Mouse (Mus musculus) limb, embryonic 12.5 days (tissue): ENCODE measurements around the gene Iqcd. TPM values are rescaled to one million over a fixed set of nuclear protein-coding genes. Genes with fewer than 3 reads are reported as not detected.
A peak's percentile ranks its signal among the peaks of the same experiment; 100 is the strongest.

Source experiments
- ATAC-seq: fragments of 200-750 bp; cut with Nextera tagmentation; 2 replicates; pipeline ENCODE4 v1.8.0; 2017; ENCODE audit warnings: low read depth, moderate TSS enrichment; ENCODE audit not compliant: insufficient number of reproducible peaks, insufficient read depth, low FRiP score, low TSS enrichment
- H3K27ac ChIP-seq: fragments of 300-500 bp; sonication (generic); 2 replicates; pipeline ENCODE4 v1.5.1; 2016; ENCODE audit warnings: mild to moderate bottlenecking, moderate library complexity
- H3K27me3 ChIP-seq: fragments of 300-500 bp; sonication (generic); 2 replicates; pipeline ENCODE4 v1.6.1; 2016; ENCODE audit warnings: mild to moderate bottlenecking, moderate library complexity
- H3K36me3 ChIP-seq: fragments of 300-500 bp; sonication (generic); 2 replicates; pipeline ENCODE4 v1.6.1; 2016; ENCODE audit warnings: mild to moderate bottlenecking, moderate library complexity
- H3K4me1 ChIP-seq: fragments of 300-500 bp; sonication (generic); replicated peaks from 2 replicates; pipeline ENCODE4 v1.6.1; 2016
- H3K4me2 ChIP-seq: fragments of 300-500 bp; sonication (generic); 2 replicates; pipeline ENCODE4 v1.6.1; 2016; ENCODE audit warnings: mild to moderate bottlenecking, moderate library complexity
- H3K4me3 ChIP-seq: fragments of 300-500 bp; sonication (generic); replicated peaks from 2 replicates; pipeline ENCODE4 v1.5.1; 2016; ENCODE audit warnings: mild to moderate bottlenecking
- H3K9ac ChIP-seq: fragments of 300-500 bp; sonication (generic); replicated peaks from 2 replicates; pipeline ENCODE4 v1.6.1; 2016; ENCODE audit warnings: mild to moderate bottlenecking, moderate library complexity
- H3K9me3 ChIP-seq: fragments of 300-500 bp; sonication (generic); 2 replicates; pipeline ENCODE4 v1.6.1; 2016; ENCODE audit warnings: mild to moderate bottlenecking, moderate library complexity
- WGBS: fragments of 180-500 bp; shearing (Covaris S2); methylation state at CpG from one replicate; pipeline ENCODE4 v1.1.7; 2016; 5-methylcytosine and 5-hydroxymethylcytosine counted together
- polyA plus RNA-seq: library from polyadenylated mRNA; unstranded; fragments of >200 nt; fragmentation: Nextera tagmentation; extraction: Ambion mirVana; gene quantifications from 2 replicates; pipeline ENCODE4 v1.2.1, GENCODE M21; 2016

Gene Iqcd
- polyA plus RNA-seq, 1 experiment from 2014 or later = 0.64 TPM

- Histone ChIP-seq H3K9ac (no peak overlapping the region), H3K4me2 (0 out of 2 replicates have a peak overlapping the region, but pooled peaks have one; percentile 26), H3K4me3 (no peak overlapping the region), H3K9me3 (no peaks in the 10 kb centered on the region), H3K4me1 (peaks cover 91% of the 10 kb centered on the region), H3K36me3 (no peaks in the 10 kb centered on the region), H3K27ac (peak overlapping the region; percentile 95), H3K27me3 (no peaks in the 10 kb centered on the region)
- no peak for ATAC-seq
- WGBS = 51% methylated on average over 4 of the region's 4 CpGs
Observed at GRCm38 (mm10) chr5:120563914-120564311, 24.9 kb upstream of the Iqcd start.

DNA sequence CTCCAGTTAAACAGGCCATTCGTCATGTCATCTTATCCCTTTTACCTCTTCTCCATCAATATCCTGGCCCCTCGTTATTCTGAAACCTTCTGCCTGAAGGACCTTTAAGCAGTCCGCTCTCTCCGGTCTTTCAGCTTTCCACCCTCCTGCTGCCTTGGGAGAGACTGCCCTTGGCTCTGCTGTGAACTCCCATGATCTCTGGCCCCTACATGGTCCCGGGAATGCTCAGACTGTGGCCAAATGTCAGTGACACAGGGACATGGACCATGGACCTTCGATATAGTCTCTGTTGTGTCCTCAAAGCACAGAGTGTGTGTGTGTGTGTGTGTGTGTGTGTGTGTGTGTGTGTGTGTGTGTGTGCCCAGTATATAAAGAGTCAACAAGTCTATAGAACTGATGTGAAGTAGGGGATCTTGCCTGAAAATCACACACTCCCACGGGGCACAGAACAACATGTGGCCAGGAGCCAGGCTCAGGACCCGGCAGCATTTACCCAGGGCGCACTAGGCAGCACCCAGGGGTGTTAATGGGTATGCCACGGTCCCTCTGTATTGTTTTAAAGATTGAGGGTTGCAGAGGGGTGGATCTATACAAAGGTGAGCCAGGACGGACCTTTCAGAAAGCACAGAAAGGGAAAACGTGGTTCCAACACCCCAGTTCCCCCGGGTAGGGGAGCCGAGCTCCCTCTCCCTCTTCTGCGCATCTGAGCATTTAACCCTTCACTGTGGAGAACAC lies 23.5 kb upstream of the Iqcd start:
- ATAC-seq = no peak
- H3K4me2 ChIP-seq = peak overlapping the region; percentile 5; the same call in 1 of the 2 replicates

GRCm38 (mm10) chr5:120566101-120566500 lies 22.7 kb upstream of the Iqcd start:
- Histone ChIP-seq H3K4me2 (peak overlapping the region; percentile 5; the same call in 1 of the 2 replicates), H3K36me3 (no peaks in the 10 kb centered on the region), H3K9ac (no peak overlapping the region), H3K9me3 (no peaks in the 10 kb centered on the region), H3K27ac (peak overlapping the region; percentile 94), H3K4me3 (no peak overlapping the region), H3K4me1 (peaks cover 96% of the 10 kb centered on the region), H3K27me3 (no peaks in the 10 kb centered on the region)
- WGBS = 70% methylated on average over 5 of the region's 5 CpGs
- ATAC-seq = no peak

More for the DNA sequence above, 23.5 kb upstream of the Iqcd start:
- no peak overlapping the region for H3K4me3 ChIP-seq
- H3K27ac ChIP-seq = peak overlapping the region; percentile 94
- H3K4me1 ChIP-seq = peaks cover 96% of the 10 kb centered on the region
- WGBS = 37% methylated on average over 15 of the region's 15 CpGs
- no peak overlapping the region for H3K9ac ChIP-seq
- no peaks in the 10 kb centered on the region for H3K36me3 ChIP-seq
- no peaks in the 10 kb centered on the region for H3K9me3 ChIP-seq
- no peaks in the 10 kb centered on the region for H3K27me3 ChIP-seq

DNA sequence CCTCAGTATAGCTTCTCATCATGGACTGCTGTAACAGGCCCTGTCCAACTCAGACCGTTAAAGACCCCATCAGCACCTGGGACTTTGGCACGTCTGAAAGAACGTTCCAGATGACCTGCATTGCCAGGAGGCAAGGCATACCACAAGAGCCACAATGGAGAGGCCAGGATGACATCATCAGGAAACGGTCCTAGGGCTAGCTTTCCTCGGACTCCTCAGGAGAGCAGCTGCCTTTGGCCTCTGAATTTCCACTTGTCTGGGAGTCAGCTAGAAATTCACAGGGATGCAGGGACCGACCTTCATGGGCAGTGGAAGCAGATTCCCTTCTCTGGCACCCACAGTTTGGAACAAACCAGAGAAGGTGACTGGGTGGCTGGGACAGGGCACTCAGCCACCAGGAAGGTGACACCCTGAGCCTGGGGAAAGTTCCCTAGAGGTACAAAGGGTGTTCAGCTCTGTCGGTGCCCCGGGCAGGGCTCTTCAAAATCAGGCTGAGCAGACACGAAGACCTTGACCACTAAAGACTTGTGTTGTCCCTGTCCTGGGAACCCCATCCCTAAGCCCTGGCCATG lies 22.0 kb upstream of the Iqcd start:
- H3K4me3 ChIP-seq = no peak overlapping the region
- 27% methylated on average over 9 of the region's 9 CpGs for WGBS
- H3K36me3 ChIP-seq = no peaks in the 10 kb centered on the region
- peaks cover 99% of the 10 kb centered on the region for H3K4me1 ChIP-seq
- no peaks in the 10 kb centered on the region for H3K27me3 ChIP-seq
- no peak for ATAC-seq
- peak overlapping the region; percentile 94 for H3K27ac ChIP-seq
- H3K9ac ChIP-seq = peak overlapping the region; percentile 37
- H3K9me3 ChIP-seq = no peaks in the 10 kb centered on the region
- H3K4me2 ChIP-seq = peak overlapping the region; percentile 39

DNA sequence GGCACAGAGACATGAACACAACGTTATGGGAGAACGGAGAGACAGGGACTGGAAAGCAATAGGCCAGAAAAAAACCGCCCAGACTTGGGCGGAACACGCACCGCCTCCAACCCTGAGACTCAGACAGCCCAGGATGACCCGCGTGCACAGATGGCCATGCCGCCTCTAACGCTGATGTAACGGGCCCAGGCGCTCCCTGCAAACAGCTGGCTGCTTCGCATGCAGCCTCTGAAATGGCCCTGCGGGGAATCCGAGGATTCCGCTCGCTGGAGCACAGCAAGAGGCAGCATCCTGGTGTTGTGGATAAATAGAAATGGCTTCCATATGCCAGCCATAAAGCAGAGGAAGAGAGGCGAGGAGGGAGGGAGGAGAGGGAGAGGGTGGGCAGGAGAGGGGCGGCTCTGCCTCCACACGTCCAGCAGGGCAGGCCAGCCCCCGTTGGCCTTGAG lies 21.5 kb upstream of the Iqcd start:
- WGBS = 5% methylated on average over 21 of the region's 21 CpGs
- peak overlapping the region; percentile 37 for H3K9ac ChIP-seq

GRCm38 (mm10) chr5:120567761-120568211 lies 21.0 kb upstream of the Iqcd start:
- Histone ChIP-seq H3K4me3 (no peak overlapping the region), H3K4me2 (peak overlapping the region; percentile 39), H3K36me3 (no peaks in the 10 kb centered on the region), H3K27ac (peak overlapping the region; percentile 94), H3K4me1 (peaks cover 94% of the 10 kb centered on the region), H3K27me3 (no peaks in the 10 kb centered on the region), H3K9ac (peak overlapping the region; percentile 37; the same call in 1 of the 2 replicates), H3K9me3 (no peaks in the 10 kb centered on the region)
- no peak for ATAC-seq
- WGBS = 34% methylated on average over 14 of the region's 14 CpGs

More for the DNA sequence above, 21.5 kb upstream of the Iqcd start:
- Histone ChIP-seq H3K27me3 (no peaks in the 10 kb centered on the region), H3K36me3 (no peaks in the 10 kb centered on the region), H3K4me3 (no peak overlapping the region), H3K27ac (peak overlapping the region; percentile 94), H3K4me2 (peak overlapping the region; percentile 39), H3K9me3 (no peaks in the 10 kb centered on the region), H3K4me1 (peaks cover 97% of the 10 kb centered on the region)
- ATAC-seq = 0 out of 2 replicates have a peak, but pooled peaks have one; percentile 49

DNA sequence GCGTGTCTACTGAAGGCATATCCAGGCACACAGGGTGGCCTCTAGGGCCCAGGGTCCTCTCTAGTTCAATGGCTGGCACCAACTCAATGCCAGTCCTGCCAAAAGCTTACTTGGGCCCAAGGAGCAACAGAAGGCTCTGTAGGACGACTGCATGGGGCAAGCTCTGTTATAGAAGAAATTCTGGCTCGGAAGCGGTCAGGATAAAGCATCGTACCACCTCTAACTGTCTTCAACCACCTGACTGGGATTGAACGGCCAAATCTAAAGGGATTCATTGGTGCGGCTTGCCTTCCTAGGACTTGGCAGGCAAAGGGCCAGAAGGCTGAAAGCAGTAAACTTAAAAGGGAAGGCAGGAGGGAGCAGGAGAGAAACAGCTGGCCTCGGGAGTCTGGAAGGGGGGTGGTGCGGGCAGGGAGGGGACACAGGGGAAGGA lies 20.5 kb upstream of the Iqcd start:
- WGBS = 25% methylated on average over 9 of the region's 9 CpGs
- Histone ChIP-seq H3K4me2 (peak overlapping the region; percentile 39), H3K4me1 (peaks cover 88% of the 10 kb centered on the region), H3K9me3 (no peaks in the 10 kb centered on the region), H3K27ac (peak overlapping the region; percentile 94), H3K36me3 (no peaks in the 10 kb centered on the region), H3K27me3 (no peaks in the 10 kb centered on the region), H3K9ac (0 out of 2 replicates have a peak overlapping the region, but pooled peaks have one; percentile 37), H3K4me3 (no peak overlapping the region)
- no peak for ATAC-seq

GRCm38 (mm10) chr5:120568964-120569363 lies 19.9 kb upstream of the Iqcd start:
- H3K9ac ChIP-seq = no peak overlapping the region
- no peak overlapping the region for H3K4me3 ChIP-seq
- peaks cover 82% of the 10 kb centered on the region for H3K4me1 ChIP-seq
- no peak overlapping the region; the same call in 1 of the 2 replicates for H3K4me2 ChIP-seq
- H3K9me3 ChIP-seq = no peaks in the 10 kb centered on the region
- ATAC-seq = no peak
- no peaks in the 10 kb centered on the region for H3K27me3 ChIP-seq
- WGBS = 81% methylated on average over 4 of the region's 4 CpGs
- peak overlapping the region; percentile 94 for H3K27ac ChIP-seq
- H3K36me3 ChIP-seq = no peaks in the 10 kb centered on the region

DNA sequence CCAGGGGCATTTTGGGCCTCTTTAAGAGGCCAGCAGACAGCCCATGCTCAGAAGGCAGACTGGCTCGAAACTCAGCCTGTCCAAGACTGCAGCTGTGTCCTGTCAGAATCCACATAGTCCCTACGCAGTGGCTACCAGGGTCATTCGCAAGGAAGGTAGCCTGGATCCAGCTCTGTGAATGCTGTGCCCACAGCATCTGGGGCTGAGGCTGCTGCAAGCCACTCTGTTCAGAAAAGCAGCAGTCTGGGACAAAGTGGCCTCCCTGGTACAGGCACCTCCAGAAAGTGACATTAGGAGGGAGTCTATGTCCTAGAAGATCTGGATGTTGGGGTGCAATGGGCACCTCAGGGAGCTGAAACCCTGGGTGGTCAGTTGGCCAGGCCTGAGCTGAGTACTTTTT lies 19.0 kb upstream of the Iqcd start:
- peaks cover 81% of the 10 kb centered on the region for H3K4me1 ChIP-seq
- WGBS = 72% methylated on average over 3 of the region's 3 CpGs

GRCm38 (mm10) chr5:120570289-120570897 lies 18.4 kb upstream of the Iqcd start:
- no peak overlapping the region for H3K9ac ChIP-seq
- no peak for ATAC-seq

More for the DNA sequence above, 19.0 kb upstream of the Iqcd start:
- no peak overlapping the region for H3K9ac ChIP-seq
- peaks cover 4% of the 10 kb centered on the region; the same call in 1 of the 2 replicates for H3K36me3 ChIP-seq
- H3K9me3 ChIP-seq = no peaks in the 10 kb centered on the region
- ATAC-seq = no peak
- peak overlapping the region; percentile 3; the same call in 1 of the 2 replicates for H3K27ac ChIP-seq
- H3K4me3 ChIP-seq = no peak overlapping the region
- H3K27me3 ChIP-seq = no peaks in the 10 kb centered on the region
- H3K4me2 ChIP-seq = no peak overlapping the region

More at GRCm38 (mm10) chr5:120570289-120570897, 18.4 kb upstream of the Iqcd start:
- no peak overlapping the region for H3K4me3 ChIP-seq
- H3K27ac ChIP-seq = peak overlapping the region; percentile 24; the same call in 1 of the 2 replicates
- peaks cover 4% of the 10 kb centered on the region; the same call in 1 of the 2 replicates for H3K36me3 ChIP-seq
- no peak overlapping the region for H3K4me2 ChIP-seq
- peaks cover 79% of the 10 kb centered on the region for H3K4me1 ChIP-seq
- no peaks in the 10 kb centered on the region for H3K9me3 ChIP-seq
- 86% methylated on average over 11 of the region's 11 CpGs for WGBS
- no peaks in the 10 kb centered on the region for H3K27me3 ChIP-seq
